Mouse (Mus musculus) liver, postnatal 0 days (tissue): ENCODE data around the gene Cracr2a.

ENCODE experiments used
- CTCF ChIP-seq: sonication (generic); IDR thresholded peaks from 2 replicates; pipeline ENCODE4 v1.5.1; 2016; ENCODE audit warnings: antibody characterized with exemption, low read depth
- EP300 ChIP-seq: IDR thresholded peaks from 2 replicates; pipeline ENCODE4 v1.6.1; 2016; ENCODE audit warnings: antibody characterized with exemption, low read depth, mild to moderate bottlenecking

DNA sequence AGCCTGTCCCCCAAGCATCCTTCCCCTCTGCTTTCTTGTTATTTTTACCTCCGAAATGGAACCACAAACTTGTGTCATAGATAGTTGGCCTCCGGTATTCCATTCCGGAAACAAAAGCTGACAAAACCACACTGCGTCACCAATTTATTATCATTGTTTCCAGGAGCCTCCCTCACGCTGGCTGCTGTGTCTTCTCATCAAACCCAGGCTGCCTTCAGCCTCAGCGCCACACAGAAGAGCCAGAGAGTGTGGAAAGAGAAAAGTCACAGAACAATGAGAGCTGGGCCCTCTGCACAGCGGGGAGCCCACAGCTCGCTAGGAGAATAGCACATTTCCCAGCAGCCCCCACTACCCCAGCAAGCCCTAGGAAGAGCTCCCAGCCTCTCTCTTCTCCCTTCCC is 162.0 kb downstream of the Cracr2a start:
- TF ChIP-seq EP300 (no peak), CTCF (no peak)
